Mouse (Mus musculus) natural killer cell, adult 2 months (primary cell): ENCODE measurements at regions not wholly inside any gene's neighbourhood (a gene's known extent, or its start where the extent isn't known, plus 50 kb on each side); places are given as distances from the start of the nearest gene placed in this dataset.

Source experiments
- DNase-seq, 2 experiments: peaks; one replicate each; pipeline ENCODE4 v3.0.0; 2022; ENCODE audit warnings: low spot score in 2 of 2

- no peak for DNase-seq
These were observed 74.3 kb upstream of the Aff3 start for GRCm38 (mm10) chr1:38739018-38739417.

- no peak for DNase-seq
These were observed 71.0 kb upstream of the Aff3 start for GRCm38 (mm10) chr1:38735768-38736167.

GRCm38 (mm10) chr1:38733201-38733600 is 68.4 kb upstream of the Aff3 start:
- no peak for DNase-seq

DNA sequence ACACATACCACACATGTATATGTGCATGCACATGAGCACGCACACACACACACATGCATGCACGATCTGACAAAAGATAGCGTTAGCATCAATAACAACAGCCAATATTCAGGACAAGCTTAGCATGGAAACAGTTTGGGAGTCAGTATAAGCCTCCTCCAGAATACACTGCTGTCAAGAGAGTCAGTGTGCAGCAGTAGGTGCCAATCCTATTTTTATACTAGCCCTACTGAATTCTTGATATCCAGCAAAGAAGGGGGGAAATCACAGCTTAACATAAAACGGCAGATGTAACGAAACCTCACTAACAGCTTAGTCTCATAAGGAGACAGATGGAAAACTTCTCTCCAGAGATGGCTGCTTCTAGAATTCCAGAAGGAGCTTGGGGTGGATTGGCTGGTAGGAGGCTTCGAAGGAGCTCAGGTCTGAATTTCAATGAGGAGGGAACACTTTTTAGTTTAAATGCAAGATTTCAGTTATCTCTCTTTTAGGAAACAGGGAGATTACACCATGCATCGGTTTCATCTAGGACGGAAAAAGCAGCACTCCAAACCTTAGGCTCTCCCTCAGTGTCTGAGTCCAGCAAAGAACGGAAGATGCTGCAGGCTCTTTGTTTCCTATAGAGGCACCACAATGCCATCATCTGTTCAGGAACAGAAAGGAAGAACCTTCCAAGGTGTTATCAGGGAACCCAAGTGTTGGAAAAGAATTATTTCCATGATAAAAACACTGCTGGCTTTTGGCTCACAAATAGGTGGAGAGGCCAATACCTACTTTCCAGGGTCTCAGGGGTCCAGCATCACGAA is 65.4 kb upstream of the Aff3 start:
- DNase-seq: no peak

- no peak for DNase-seq
These were observed 61.0 kb upstream of the Aff3 start for GRCm38 (mm10) chr1:38725805-38726204.

GRCm38 (mm10) chr1:38724631-38725030 is 59.9 kb upstream of the Aff3 start:
- no peak for DNase-seq

DNA sequence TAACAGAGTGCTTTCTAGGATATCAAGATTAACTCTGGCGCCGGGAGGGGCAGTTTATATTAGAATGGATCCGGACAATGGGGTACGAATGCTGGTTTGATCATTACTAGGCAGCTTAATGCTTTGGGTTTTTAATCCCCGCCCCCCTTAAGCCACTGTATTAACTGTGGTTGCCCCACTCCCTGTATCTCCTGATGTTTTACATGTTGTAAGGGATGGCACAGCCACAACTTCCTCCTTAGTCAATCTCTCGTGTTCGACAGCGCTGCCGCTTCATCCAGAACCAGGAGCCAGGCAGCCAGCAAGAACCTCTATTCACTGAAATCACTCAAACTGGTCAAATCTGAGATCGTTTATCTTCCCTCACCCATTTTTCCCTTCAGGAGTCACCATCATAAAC is 57.4 kb upstream of the Aff3 start:
- DNase-seq: no peak

GRCm38 (mm10) chr1:38720287-38720686 is 55.5 kb upstream of the Aff3 start:
- DNase-seq: peak in 1 of 2 experiments; percentile 29

DNA sequence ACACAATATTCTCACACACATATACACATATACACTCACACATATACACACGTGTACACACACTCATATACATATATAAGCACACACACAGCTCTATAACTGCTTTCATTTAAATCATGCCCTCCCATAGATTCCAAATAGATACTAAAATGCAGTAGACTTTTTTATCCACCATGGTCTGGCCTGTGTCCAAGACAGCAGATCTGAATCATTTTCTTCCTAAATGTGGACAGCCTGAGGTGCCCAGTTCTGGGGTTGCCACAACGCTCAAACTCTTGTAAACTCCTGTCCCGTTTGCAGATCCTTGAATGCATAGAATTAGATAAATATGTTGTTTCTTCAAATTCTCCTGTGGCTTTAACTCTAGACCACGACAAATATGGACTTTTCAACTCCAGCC is 50.9 kb upstream of the Aff3 start:
- DNase-seq: no peak
